In the genomic region with DNA sequence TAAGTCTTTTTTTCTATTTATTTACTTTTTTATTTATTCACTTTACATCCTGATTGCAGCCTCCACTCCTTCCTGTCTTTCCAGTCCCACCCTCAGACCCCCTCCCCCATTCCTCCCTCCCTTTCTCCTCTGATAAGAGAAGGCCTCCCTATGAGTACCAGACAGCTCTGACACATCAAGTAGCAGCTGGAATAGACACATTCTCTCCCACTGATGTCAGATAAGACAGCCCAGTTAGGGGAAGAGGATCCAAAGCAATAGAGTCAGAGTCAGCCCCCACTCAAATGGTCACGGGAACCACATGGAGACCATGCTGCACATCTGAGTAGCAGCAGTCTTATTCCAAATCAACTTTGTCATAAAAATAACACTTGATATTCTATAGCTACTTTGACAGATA, we compare ENCODE assay signal across 22 mouse cellular contexts.
"Had no signal": no experiment of that assay in that cellular context is flagged by ENCODE, and none has a peak within 500 bp of the region (broad histone marks: within the 10 kb centered on the region; RNA-seq: fewer than 3 reads in every experiment).

No protein-coding gene starts in this region.

- H3K9me3 ChIP-seq: heart, embryonic 10.5 days; heart, embryonic 12.5 days; hindbrain, embryonic 13.5 days; hindbrain, embryonic 15.5 days; kidney, embryonic 15.5 days; limb, embryonic 13.5 days; limb, embryonic 15.5 days had no signal

- H3K4me3 ChIP-seq: heart, embryonic 10.5 days; heart, embryonic 12.5 days; hindbrain, embryonic 13.5 days; hindbrain, embryonic 15.5 days; kidney, embryonic 15.5 days; limb, embryonic 13.5 days; limb, embryonic 15.5 days had no signal

- H3K4me1 ChIP-seq: hindbrain, embryonic 15.5 days had no signal

- H3K9ac ChIP-seq: forebrain, postnatal 0 days; heart, embryonic 12.5 days; hindbrain, embryonic 13.5 days; hindbrain, embryonic 15.5 days; kidney, embryonic 15.5 days; limb, embryonic 13.5 days; limb, embryonic 15.5 days had no signal

- H3K36me3 ChIP-seq: heart, embryonic 10.5 days; heart, embryonic 12.5 days; hindbrain, embryonic 13.5 days; hindbrain, embryonic 15.5 days; kidney, embryonic 15.5 days; limb, embryonic 13.5 days; limb, embryonic 15.5 days had no signal

- DNase-seq: forebrain, postnatal 0 days; gastrocnemius, postnatal 14 days; gastrocnemius, postnatal 36 days; heart, adult 18-20 months; heart, postnatal 10 days; kidney, adult 11 months; kidney, adult 2 months; kidney, adult 9 months; kidney, postnatal 36 days; layer of hippocampus, adult 9-11 months; layer of hippocampus, postnatal 36 days; left cerebral cortex, postnatal 4 days had no signal

- H3K27me3 ChIP-seq: heart, embryonic 12.5 days; hindbrain, embryonic 13.5 days; hindbrain, embryonic 15.5 days; kidney, embryonic 15.5 days; limb, embryonic 13.5 days; limb, embryonic 15.5 days had no signal

- ATAC-seq: forebrain, postnatal 0 days; hindbrain, postnatal 0 days; intestine, embryonic 16.5 days had no signal

- H3K27ac ChIP-seq: heart, embryonic 10.5 days; hindbrain, embryonic 13.5 days; hindbrain, embryonic 15.5 days; hindbrain, postnatal 0 days; kidney, embryonic 15.5 days; kidney, postnatal 0 days; limb, embryonic 13.5 days; limb, embryonic 15.5 days had no signal

- H3K4me2 ChIP-seq: heart, embryonic 12.5 days; hindbrain, embryonic 13.5 days; hindbrain, embryonic 15.5 days; kidney, embryonic 15.5 days; limb, embryonic 13.5 days; limb, embryonic 15.5 days had no signal
